Mouse (Mus musculus): Measurements from ENCODE around the gene Ebf3. TPM values are rescaled to one million over a fixed set of nuclear protein-coding genes. Genes with fewer than 3 reads are reported as not detected.

Gene Ebf3
- 8.1 TPM for polyA plus RNA-seq (2012; fragmentation: generic; extraction: Trizol)
- long read RNA-seq, experiment 1, partial matches to known transcripts: 0 of 3 reads
- long read RNA-seq, experiment 1, other reads (novel, unspliced or antisense): 3 of 3 reads
- long read RNA-seq, experiment 2, partial matches to known transcripts: 0 of 2 reads
- long read RNA-seq, experiment 2, other reads (novel, unspliced or antisense): 2 of 2 reads

DNA sequence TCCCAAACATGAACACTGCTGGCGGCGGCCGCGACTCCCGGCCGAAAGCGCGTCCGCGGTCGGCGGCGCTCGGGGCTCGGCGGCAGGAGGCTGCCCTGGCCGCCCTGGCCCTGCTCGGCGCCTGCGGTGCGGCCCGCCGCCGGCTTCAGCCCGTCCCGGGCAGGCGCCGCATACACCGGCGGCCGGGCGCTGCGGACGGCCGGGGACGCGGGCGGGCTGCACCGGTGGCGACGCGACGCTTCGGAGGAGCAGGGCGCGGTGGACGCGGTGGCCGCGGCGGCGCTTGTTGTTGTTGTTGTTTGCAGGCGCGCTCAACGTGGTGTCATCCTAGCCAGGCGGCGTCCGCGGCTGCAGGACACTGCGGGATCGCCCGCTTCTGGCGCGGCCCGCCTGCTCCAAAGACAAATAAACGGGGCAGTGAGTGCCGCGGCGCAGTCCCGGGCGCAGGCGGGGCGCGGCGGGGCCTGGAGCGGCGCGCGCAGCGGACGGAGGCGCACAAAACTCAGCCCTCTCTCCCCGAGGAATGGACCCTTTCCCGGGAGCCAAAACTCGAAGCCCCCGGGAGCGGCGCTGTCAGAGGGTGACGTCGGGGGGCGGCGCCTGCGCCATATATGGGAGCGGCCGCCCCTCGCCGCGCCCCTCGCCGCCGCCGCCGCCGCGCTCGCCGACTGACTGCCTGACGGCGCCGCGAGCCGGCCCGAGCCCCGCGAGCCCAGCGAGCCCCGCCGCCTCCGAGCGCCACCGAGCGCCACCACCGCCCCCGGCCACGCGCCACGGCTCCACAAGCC is at the start of gene Ebf3:
Gene Ebf3, minus strand, starts transcription at position 542 of the 788 bp plus-strand sequence.
- Histone ChIP-seq H3K27me3 (ENCODE audit: control insufficient read depth, insufficient read depth, insufficient read length) (peaks cover 4% of the 10 kb centered on the region), H3K36me3 (ENCODE audit: control insufficient read depth, insufficient read depth) (no peaks in the 10 kb centered on the region), H3K79me2 (ENCODE audit: control insufficient read depth, insufficient read depth) (peaks cover 44% of the 10 kb centered on the region), H3K79me3 (ENCODE audit: low read depth) (peaks cover 18% of the 10 kb centered on the region), H3K4me3 (ENCODE audit: insufficient read depth, poor library complexity, severe bottlenecking) (peak within 1 kb of the TSS; percentile 48), H3ac (ENCODE audit: control insufficient read depth, insufficient read length, low read depth) (peak within 1 kb of the TSS; percentile 90)
- TF ChIP-seq CTCF (IDR thresholded peaks at IDR 0.05; ENCODE audit: control insufficient read depth, insufficient read depth, insufficient read length): no peak
- TF ChIP-seq MAX (IDR thresholded peaks at IDR 0.05): no peak
- TF ChIP-seq MYOG (IDR thresholded peaks at IDR 0.05; ENCODE audit: control insufficient read depth, extremely low read depth, insufficient read length): no peak
- no peak for TF ChIP-seq MYOD1 (IDR thresholded peaks at IDR 0.05; ENCODE audit: control insufficient read depth, insufficient read length, low read depth)
- TF ChIP-seq FOSL1 (IDR thresholded peaks at IDR 0.05; ENCODE audit: insufficient read depth, low read length, poor library complexity, severe bottlenecking): no peak
- no peak for TF ChIP-seq CEBPB (IDR thresholded peaks at IDR 0.05; ENCODE audit: low read depth)
- TF ChIP-seq USF1 (IDR thresholded peaks at IDR 0.05; ENCODE audit: low read depth): no peak

DNA sequence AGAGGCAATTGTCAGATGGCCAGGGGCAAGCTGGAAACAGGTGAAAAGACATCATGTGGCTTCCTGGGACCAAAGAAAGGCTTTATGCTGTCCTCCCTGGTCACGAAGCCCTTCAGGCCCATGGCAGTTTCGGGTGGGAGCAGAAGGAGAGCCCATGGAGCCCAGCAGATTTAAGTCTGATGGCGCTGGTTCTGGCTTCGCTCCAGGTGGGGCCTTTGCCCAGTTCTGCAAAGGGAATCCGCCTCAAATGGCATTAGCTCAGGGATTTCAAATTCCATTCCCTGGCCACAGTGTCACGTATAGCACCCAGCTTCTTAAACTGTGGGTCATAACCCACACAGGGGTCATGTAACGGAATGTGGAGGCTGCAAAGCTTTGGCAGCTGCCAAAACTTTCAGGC is 32.6 kb upstream of the Ebf3 start:
- H3K36me3 ChIP-seq (ENCODE audit: control insufficient read depth, insufficient read depth): no peaks in the 10 kb centered on the region
- TF ChIP-seq FOSL1 (IDR thresholded peaks at IDR 0.05; ENCODE audit: insufficient read depth, low read length, poor library complexity, severe bottlenecking): no peak
- no peak for TF ChIP-seq MAX (IDR thresholded peaks at IDR 0.05)
- no peak for TF ChIP-seq MYOG (IDR thresholded peaks at IDR 0.05; ENCODE audit: control insufficient read depth, extremely low read depth, insufficient read length)
- no peaks in the 10 kb centered on the region for H3K27me3 ChIP-seq (ENCODE audit: control insufficient read depth, insufficient read depth, insufficient read length)
- H3K79me2 ChIP-seq (ENCODE audit: control insufficient read depth, insufficient read depth): no peaks in the 10 kb centered on the region
- no peak overlapping the region for H3ac ChIP-seq (ENCODE audit: control insufficient read depth, insufficient read length, low read depth)
- H3K4me3 ChIP-seq (ENCODE audit: insufficient read depth, poor library complexity, severe bottlenecking): no peak overlapping the region
- no peaks in the 10 kb centered on the region for H3K79me3 ChIP-seq (ENCODE audit: low read depth)

GRCm38 (mm10) chr7:137346068-137346467 is 31.8 kb upstream of the Ebf3 start:
- H3K79me3 ChIP-seq (ENCODE audit: low read depth): no peaks in the 10 kb centered on the region
- no peak overlapping the region for H3K4me3 ChIP-seq (ENCODE audit: insufficient read depth, poor library complexity, severe bottlenecking)
- no peak overlapping the region for H3ac ChIP-seq (ENCODE audit: control insufficient read depth, insufficient read length, low read depth)
- no peaks in the 10 kb centered on the region for H3K36me3 ChIP-seq (ENCODE audit: control insufficient read depth, insufficient read depth)
- no peaks in the 10 kb centered on the region for H3K79me2 ChIP-seq (ENCODE audit: control insufficient read depth, insufficient read depth)
- no peaks in the 10 kb centered on the region for H3K27me3 ChIP-seq (ENCODE audit: control insufficient read depth, insufficient read depth, insufficient read length)
- no peak for TF ChIP-seq USF1 (IDR thresholded peaks at IDR 0.05; ENCODE audit: low read depth)
- TF ChIP-seq MYOG (IDR thresholded peaks at IDR 0.05; ENCODE audit: control insufficient read depth, extremely low read depth, insufficient read length): no peak
- TF ChIP-seq CEBPB (IDR thresholded peaks at IDR 0.05; ENCODE audit: low read depth): no peak
- no peak for TF ChIP-seq FOSL1 (IDR thresholded peaks at IDR 0.05; ENCODE audit: insufficient read depth, low read length, poor library complexity, severe bottlenecking)
- no peak for TF ChIP-seq MAX (IDR thresholded peaks at IDR 0.05)
- no peak for TF ChIP-seq MYOD1 (IDR thresholded peaks at IDR 0.05; ENCODE audit: control insufficient read depth, insufficient read length, low read depth)
- TF ChIP-seq CTCF (IDR thresholded peaks at IDR 0.05; ENCODE audit: control insufficient read depth, insufficient read depth, insufficient read length): no peak

- TF ChIP-seq MAX (IDR thresholded peaks at IDR 0.05) (no peak), USF1 (IDR thresholded peaks at IDR 0.05; ENCODE audit: low read depth) (no peak), CEBPB (IDR thresholded peaks at IDR 0.05; ENCODE audit: low read depth) (no peak)
- Histone ChIP-seq H3K4me3 (ENCODE audit: insufficient read depth, poor library complexity, severe bottlenecking) (no peak overlapping the region), H3K79me2 (ENCODE audit: control insufficient read depth, insufficient read depth) (no peaks in the 10 kb centered on the region), H3K79me3 (ENCODE audit: low read depth) (no peaks in the 10 kb centered on the region), H3K27me3 (ENCODE audit: control insufficient read depth, insufficient read depth, insufficient read length) (no peaks in the 10 kb centered on the region), H3ac (ENCODE audit: control insufficient read depth, insufficient read length, low read depth) (no peak overlapping the region), H3K36me3 (ENCODE audit: control insufficient read depth, insufficient read depth) (no peaks in the 10 kb centered on the region)
Observed at GRCm38 (mm10) chr7:137333951-137334350, 19.7 kb upstream of the Ebf3 start.

DNA sequence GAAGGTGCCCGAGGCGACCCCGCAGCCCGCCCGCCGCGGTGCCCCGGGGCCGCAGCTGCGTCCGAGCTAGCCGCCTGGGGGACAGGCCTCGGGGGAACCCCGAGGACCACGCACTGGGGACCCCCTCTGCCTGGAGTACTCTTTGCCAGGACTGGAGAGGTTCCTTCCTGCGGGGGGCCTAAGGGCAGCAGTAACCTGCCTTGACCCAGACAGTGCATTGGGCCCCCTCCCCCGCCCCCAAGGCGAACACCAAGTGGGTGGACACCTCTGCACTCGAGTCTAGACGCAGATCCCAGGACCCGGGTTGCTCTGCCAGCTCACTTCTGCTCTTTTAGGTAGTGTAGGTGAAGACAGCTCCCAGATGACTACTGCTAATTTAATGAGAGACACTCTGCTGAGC is 8.7 kb upstream of the Ebf3 start:
- Histone ChIP-seq H3ac (ENCODE audit: control insufficient read depth, insufficient read length, low read depth) (no peak overlapping the region), H3K27me3 (ENCODE audit: control insufficient read depth, insufficient read depth, insufficient read length) (peaks cover 35% of the 10 kb centered on the region), H3K36me3 (ENCODE audit: control insufficient read depth, insufficient read depth) (no peaks in the 10 kb centered on the region), H3K79me2 (ENCODE audit: control insufficient read depth, insufficient read depth) (no peaks in the 10 kb centered on the region), H3K79me3 (ENCODE audit: low read depth) (no peaks in the 10 kb centered on the region), H3K4me3 (ENCODE audit: insufficient read depth, poor library complexity, severe bottlenecking) (no peak overlapping the region)
- no peak for TF ChIP-seq USF1 (IDR thresholded peaks at IDR 0.05; ENCODE audit: low read depth)
- no peak for TF ChIP-seq CTCF (IDR thresholded peaks at IDR 0.05; ENCODE audit: control insufficient read depth, insufficient read depth, insufficient read length)

Measured in C2C12 (cell line).